Mouse (Mus musculus): ENCODE measurements around the gene N4bp2l2.

- peak; percentile 75 for TF ChIP-seq CTCF (IDR thresholded peaks at IDR 0.05; ENCODE audit: borderline replicate concordance, insufficient read depth, low read depth, low read length)
- TF ChIP-seq POLR2A (IDR thresholded peaks at IDR 0.05; ENCODE audit: borderline replicate concordance, insufficient read depth, low read length), result peak; percentile 80; the same call in 1 of the 2 replicates
Observed at GRCm38 (mm10) chr5:150665132-150665954, 640 bp downstream of the N4bp2l2 start.

All from cerebellum, adult 2 months (tissue).